Mouse (Mus musculus) hindbrain, embryonic 15.5 days (tissue): ENCODE results near the gene Ovgp1. TPM values are rescaled to one million over a fixed set of nuclear protein-coding genes. Genes with fewer than 3 reads are reported as not detected.
A peak's percentile ranks its signal among the peaks of the same experiment; 100 is the strongest.
"Not testable (repeated sequence)": the region's sequence is repeated elsewhere in the genome, so short reads cannot be mapped to it uniquely, and the experiment has no call there.

ENCODE experiments used
- ATAC-seq: fragments of 200-750 bp; cut with Nextera tagmentation; 2 replicates; pipeline ENCODE4 v1.8.0; 2017; ENCODE audit warnings: low read depth, moderate number of reproducible peaks, moderate TSS enrichment; ENCODE audit not compliant: low FRiP score
- H3K27ac ChIP-seq: fragments of 300-500 bp; sonication (generic); replicated peaks from 2 replicates; pipeline ENCODE4 v1.5.1; 2015; ENCODE audit warnings: mild to moderate bottlenecking, inconsistent platforms
- H3K27me3 ChIP-seq: fragments of 300-500 bp; sonication (generic); 2 replicates; pipeline ENCODE4 v1.6.1; 2015; ENCODE audit warnings: control low read depth, inconsistent platforms
- H3K36me3 ChIP-seq: fragments of 300-500 bp; sonication (generic); 2 replicates; pipeline ENCODE4 v1.6.1; 2015; ENCODE audit warnings: control low read depth, inconsistent platforms
- H3K4me1 ChIP-seq: fragments of 300-500 bp; sonication (generic); replicated peaks from 2 replicates; pipeline ENCODE4 v1.6.1; 2015; ENCODE audit warnings: control low read depth, inconsistent platforms
- H3K4me2 ChIP-seq: fragments of 300-500 bp; sonication (generic); 2 replicates; pipeline ENCODE4 v1.6.1; 2015; ENCODE audit warnings: moderate library complexity, mild to moderate bottlenecking, inconsistent platforms
- H3K4me3 ChIP-seq: fragments of 300-500 bp; sonication (generic); 2 replicates; pipeline ENCODE4 v1.5.1; 2015; ENCODE audit warnings: mild to moderate bottlenecking, inconsistent platforms
- H3K9ac ChIP-seq: fragments of 300-500 bp; sonication (generic); 2 replicates; pipeline ENCODE4 v1.6.1; 2015; ENCODE audit warnings: inconsistent platforms
- H3K9me3 ChIP-seq: fragments of 300-500 bp; sonication (generic); 2 replicates; pipeline ENCODE4 v1.6.1; 2016; ENCODE audit warnings: control low read depth, inconsistent platforms
- WGBS: fragments of 180-500 bp; shearing (Covaris S2); methylation state at CpG from one replicate; pipeline ENCODE4 v1.1.7; 2015; 5-methylcytosine and 5-hydroxymethylcytosine counted together
- polyA plus RNA-seq: library from polyadenylated mRNA; unstranded; fragments of >200 nt; fragmentation: Nextera tagmentation; extraction: Ambion mirVana; gene quantifications from 2 replicates; pipeline ENCODE4 v1.2.1, GENCODE M21; 2015

Ovgp1 gene
- polyA plus RNA-seq, 1 experiment from 2014 or later = 4.2 TPM

GRCm38 (mm10) chr3:105957235-105957634 is 16.3 kb upstream of the Ovgp1 start:
- Histone ChIP-seq H3K4me1 (peaks cover 39% of the 10 kb centered on the region), H3K27me3 (no peaks in the 10 kb centered on the region), H3K4me2 (peak overlapping the region; percentile 63), H3K4me3 (no peak overlapping the region), H3K9me3 (no peaks in the 10 kb centered on the region), H3K36me3 (peaks cover 37% of the 10 kb centered on the region), H3K27ac (no peak overlapping the region), H3K9ac (peak overlapping the region; percentile 16; the same call in 1 of the 2 replicates)
- no peak for ATAC-seq
- WGBS = 96% methylated on average over 1 of the region's 1 CpGs

DNA sequence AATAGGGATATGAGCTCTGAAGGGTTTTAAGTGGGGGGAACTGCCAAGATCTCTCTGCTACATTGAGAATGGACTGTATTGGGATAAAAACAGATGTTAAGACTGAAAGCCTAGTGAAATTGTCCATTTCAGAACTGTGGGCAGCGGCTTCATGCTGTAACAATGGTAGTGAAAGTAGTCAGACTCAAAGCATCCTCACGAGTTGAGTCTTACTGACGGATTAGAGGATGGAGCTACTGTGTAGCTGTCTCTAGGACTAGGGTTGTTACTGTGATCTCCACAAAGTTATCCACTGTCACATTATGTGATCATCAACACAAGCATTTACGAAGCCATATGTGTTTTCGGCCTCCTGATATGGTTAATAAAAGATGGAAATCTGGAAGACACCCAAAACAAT is 15.3 kb upstream of the Ovgp1 start:
- Histone ChIP-seq H3K4me3 (peak overlapping the region; percentile 89), H3K4me2 (peak overlapping the region; percentile 63), H3K4me1 (peaks cover 39% of the 10 kb centered on the region), H3K9me3 (no peaks in the 10 kb centered on the region), H3K9ac (peak overlapping the region; percentile 95), H3K27me3 (no peaks in the 10 kb centered on the region), H3K36me3 (peaks cover 37% of the 10 kb centered on the region), H3K27ac (peak overlapping the region; percentile 95)
- 44% methylated on average over 5 of the region's 5 CpGs for WGBS
- no peak for ATAC-seq

GRCm38 (mm10) chr3:105958974-105959580 is 14.4 kb upstream of the Ovgp1 start, which contains the start of gene Wdr77:
Wdr77 (plus strand) TSS chr3:105959369.
- 1% methylated on average over 51 of the region's 52 CpGs for WGBS
- H3K4me3 ChIP-seq = peak within 1 kb of the TSS; percentile 89
- H3K36me3 ChIP-seq = peaks cover 40% of the 10 kb centered on the region
- peak within 1 kb of the TSS; percentile 95 for H3K9ac ChIP-seq
- peak within 1 kb of the TSS; percentile 94 for H3K4me2 ChIP-seq
- peak; percentile 97 for ATAC-seq
- H3K4me1 ChIP-seq = peaks cover 39% of the 10 kb centered on the region
- no peaks in the 10 kb centered on the region for H3K27me3 ChIP-seq
- no peaks in the 10 kb centered on the region for H3K9me3 ChIP-seq
- peak within 1 kb of the TSS; percentile 95 for H3K27ac ChIP-seq

DNA sequence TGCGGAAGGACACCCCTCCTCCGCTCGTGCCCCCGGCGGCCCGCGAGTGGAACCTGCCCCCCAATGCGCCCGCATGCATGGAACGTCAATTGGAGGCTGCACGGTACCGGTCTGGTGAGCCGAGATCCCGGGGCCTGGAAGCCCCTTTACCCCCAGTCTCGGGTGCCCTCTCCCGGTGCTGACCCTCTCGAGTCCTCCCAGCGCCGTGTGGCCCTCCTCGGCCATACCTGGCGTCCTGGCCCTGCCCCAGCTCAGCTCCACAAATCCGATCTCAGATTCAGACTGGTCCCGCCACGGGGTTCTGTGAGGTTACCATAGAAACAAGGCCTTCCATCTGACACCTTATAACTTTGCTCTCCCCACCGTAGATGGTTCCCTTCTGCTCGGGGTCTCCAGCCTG is 13.9 kb upstream of the Ovgp1 start:
- no peaks in the 10 kb centered on the region for H3K27me3 ChIP-seq
- peak overlapping the region; percentile 89 for H3K4me3 ChIP-seq
- no peaks in the 10 kb centered on the region for H3K9me3 ChIP-seq
- peaks cover 39% of the 10 kb centered on the region for H3K4me1 ChIP-seq
- peaks cover 42% of the 10 kb centered on the region for H3K36me3 ChIP-seq
- ATAC-seq = peak; percentile 78
- 1% methylated on average over 26 of the region's 26 CpGs for WGBS
- H3K9ac ChIP-seq = peak overlapping the region; percentile 95
- H3K27ac ChIP-seq = peak overlapping the region; percentile 95
- peak overlapping the region; percentile 94 for H3K4me2 ChIP-seq

GRCm38 (mm10) chr3:105959999-105960398 is 13.5 kb upstream of the Ovgp1 start, which contains the start of gene Atp5f1:
Atp5f1 (minus strand) TSS chr3:105960099.
- Histone ChIP-seq H3K36me3 (peaks cover 43% of the 10 kb centered on the region), H3K9ac (peak within 1 kb of the TSS; percentile 95), H3K4me2 (peak within 1 kb of the TSS; percentile 94), H3K9me3 (no peaks in the 10 kb centered on the region), H3K4me3 (peak within 1 kb of the TSS; percentile 89), H3K27ac (peak within 1 kb of the TSS; percentile 95), H3K27me3 (no peaks in the 10 kb centered on the region), H3K4me1 (peaks cover 39% of the 10 kb centered on the region)
- ATAC-seq = no peak
- WGBS = 4% methylated on average over 6 of the region's 6 CpGs

DNA sequence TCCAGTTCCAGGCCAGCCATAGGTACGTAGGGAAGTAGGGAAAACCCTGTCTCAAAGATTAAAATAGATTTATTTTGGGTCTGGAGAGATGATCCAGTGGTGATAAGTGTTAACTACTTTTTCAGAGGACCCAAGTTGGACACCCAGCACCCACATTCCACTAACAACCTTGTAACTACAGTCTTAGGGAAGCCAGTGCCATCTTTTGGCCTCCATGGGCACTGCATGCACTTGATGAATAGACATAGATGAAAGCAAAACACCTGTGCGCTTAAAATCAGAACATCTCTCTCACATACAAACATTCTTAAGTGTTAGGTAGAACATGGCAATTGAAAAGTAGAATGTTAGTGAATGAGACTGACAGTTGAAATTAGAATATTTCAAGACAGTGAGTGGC is 12.8 kb upstream of the Ovgp1 start:
- peak overlapping the region; percentile 89 for H3K4me3 ChIP-seq
- peaks cover 39% of the 10 kb centered on the region for H3K4me1 ChIP-seq
- peaks cover 47% of the 10 kb centered on the region for H3K36me3 ChIP-seq
- H3K27ac ChIP-seq = no peak overlapping the region
- H3K9ac ChIP-seq = no peak overlapping the region
- WGBS = 96% methylated on average over 2 of the region's 2 CpGs
- no peaks in the 10 kb centered on the region for H3K9me3 ChIP-seq
- H3K27me3 ChIP-seq = no peaks in the 10 kb centered on the region
- peak overlapping the region; percentile 94 for H3K4me2 ChIP-seq
- ATAC-seq = no peak

DNA sequence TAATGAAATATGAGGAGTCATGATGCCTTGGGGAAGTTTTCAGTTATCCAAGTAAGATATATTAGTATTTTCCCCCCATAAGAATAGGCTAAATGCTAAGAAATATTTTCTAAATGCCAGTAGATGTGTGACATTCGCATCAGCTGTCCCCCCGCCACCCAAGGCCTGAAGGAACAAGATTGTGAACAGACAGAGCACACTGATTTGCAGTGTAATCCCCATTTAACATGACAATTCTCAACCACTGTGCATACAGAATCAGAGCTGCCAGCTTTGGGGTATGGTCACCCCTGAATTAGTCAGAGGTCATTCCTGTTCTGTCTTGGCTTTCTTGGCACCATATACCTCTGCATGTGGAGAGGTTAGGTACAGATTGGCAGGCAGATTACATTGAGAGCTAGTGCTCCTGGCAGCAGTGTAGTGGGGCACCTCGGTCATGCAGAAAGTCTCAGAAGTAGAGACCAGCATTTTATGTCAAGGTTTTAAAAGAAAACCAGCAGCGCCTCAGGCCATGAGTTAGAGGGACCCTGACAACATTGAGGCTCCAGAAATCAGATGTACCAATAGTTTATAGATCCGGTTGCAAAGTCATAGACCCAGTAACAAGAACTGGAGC is 1.6 kb upstream of the Ovgp1 start:
- WGBS = 87% methylated on average over 5 of the region's 5 CpGs
- Histone ChIP-seq H3K27me3 (no peaks in the 10 kb centered on the region), H3K27ac (no peak overlapping the region), H3K4me2 (no peak overlapping the region), H3K4me3 (no peak overlapping the region), H3K9ac (no peak overlapping the region), H3K9me3 (no peaks in the 10 kb centered on the region), H3K36me3 (peaks cover 34% of the 10 kb centered on the region), H3K4me1 (no peaks in the 10 kb centered on the region)
- ATAC-seq = no peak; the same call in 1 of the 2 replicates

DNA sequence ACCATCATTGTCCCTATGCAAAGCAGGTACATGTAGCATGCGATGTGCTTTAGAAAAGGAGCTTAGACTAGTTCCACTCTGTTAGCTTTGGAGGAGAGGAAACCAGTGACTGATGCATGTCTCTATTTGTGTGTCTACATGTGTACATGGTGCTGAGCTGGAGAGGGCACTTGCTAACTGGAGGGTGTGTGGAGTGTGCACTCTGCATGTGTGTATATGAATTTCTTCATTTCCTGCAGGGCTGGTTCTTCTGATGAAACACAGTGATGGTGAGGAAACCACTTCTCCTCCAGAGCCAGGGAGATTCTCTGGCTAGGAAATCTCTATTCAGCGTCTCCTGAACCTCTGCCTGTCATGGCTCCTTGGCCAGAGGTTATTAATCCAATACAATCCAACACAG is 663 bp downstream of the Ovgp1 start:
- H3K9ac ChIP-seq = no peak overlapping the region
- H3K9me3 ChIP-seq = no peaks in the 10 kb centered on the region
- no peak overlapping the region for H3K27ac ChIP-seq
- H3K27me3 ChIP-seq = no peaks in the 10 kb centered on the region
- WGBS = 86% methylated on average over 2 of the region's 2 CpGs
- no peaks in the 10 kb centered on the region for H3K4me1 ChIP-seq
- no peak for ATAC-seq
- H3K4me2 ChIP-seq = no peak overlapping the region
- peaks cover 13% of the 10 kb centered on the region for H3K36me3 ChIP-seq
- no peak overlapping the region for H3K4me3 ChIP-seq

DNA sequence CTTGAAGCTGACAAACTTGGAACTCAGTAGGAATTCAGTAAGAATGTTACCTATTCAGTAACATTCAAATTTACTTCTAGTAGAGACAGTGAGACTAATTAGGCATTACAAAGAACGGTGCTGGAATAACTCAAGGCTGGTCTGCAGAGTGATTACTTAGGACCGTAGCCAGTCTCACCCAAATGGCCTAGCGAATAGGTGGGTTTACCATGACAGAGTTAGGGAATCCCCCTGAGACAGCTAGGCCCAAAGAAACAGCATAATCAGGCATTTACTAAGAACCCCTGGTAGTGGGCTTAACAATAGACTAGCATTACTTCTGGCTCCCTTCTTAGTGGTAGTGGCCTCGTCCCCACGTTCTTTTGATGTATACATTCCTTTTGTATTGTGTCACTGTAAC is 16.1 kb downstream of the Ovgp1 start:
- H3K9me3 ChIP-seq, H3K9ac ChIP-seq, H3K4me3 ChIP-seq, ATAC-seq, H3K36me3 ChIP-seq, H3K4me1 ChIP-seq, H3K4me2 ChIP-seq, H3K27me3 ChIP-seq, H3K27ac ChIP-seq: not testable (repeated sequence)
- WGBS = 36% methylated on average over 5 of the region's 5 CpGs

DNA sequence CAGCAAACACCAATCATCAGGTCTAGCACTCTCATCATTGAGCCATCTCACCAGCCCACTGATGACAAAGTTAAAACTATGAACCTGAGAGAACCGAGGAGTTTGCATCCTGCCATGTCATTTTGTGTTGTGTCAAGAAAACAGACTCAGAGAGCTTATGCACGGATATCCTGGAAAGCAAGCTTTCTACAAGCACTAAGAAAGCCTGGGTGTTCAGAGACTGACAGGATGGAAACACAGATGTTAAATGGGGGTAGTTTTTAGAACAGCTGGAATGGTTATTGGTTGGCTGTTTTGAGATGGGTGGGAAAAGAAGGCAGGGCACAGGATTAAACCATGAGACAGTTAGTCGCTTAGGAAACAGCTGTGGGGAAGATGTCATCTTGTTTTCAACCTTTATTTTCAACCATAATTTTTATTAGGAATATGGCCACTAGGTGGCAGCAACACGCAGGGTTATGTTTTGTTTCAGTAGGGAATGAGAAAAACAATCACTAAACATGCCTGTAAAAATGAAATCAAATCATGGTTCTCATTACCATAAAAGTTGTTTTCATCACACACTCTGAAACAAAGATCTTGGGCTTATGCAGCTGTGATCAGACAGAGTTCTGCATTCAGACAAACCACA is 18.3 kb downstream of the Ovgp1 start:
- no peaks in the 10 kb centered on the region for H3K27me3 ChIP-seq
- no peak overlapping the region for H3K9ac ChIP-seq
- H3K4me2 ChIP-seq = no peak overlapping the region
- no peak overlapping the region for H3K27ac ChIP-seq
- H3K36me3 ChIP-seq = no peaks in the 10 kb centered on the region
- WGBS = 30% methylated on average over 4 of the region's 4 CpGs
- ATAC-seq = no peak; the same call in 1 of the 2 replicates
- no peaks in the 10 kb centered on the region for H3K9me3 ChIP-seq
- no peak overlapping the region for H3K4me3 ChIP-seq
- no peaks in the 10 kb centered on the region for H3K4me1 ChIP-seq

DNA sequence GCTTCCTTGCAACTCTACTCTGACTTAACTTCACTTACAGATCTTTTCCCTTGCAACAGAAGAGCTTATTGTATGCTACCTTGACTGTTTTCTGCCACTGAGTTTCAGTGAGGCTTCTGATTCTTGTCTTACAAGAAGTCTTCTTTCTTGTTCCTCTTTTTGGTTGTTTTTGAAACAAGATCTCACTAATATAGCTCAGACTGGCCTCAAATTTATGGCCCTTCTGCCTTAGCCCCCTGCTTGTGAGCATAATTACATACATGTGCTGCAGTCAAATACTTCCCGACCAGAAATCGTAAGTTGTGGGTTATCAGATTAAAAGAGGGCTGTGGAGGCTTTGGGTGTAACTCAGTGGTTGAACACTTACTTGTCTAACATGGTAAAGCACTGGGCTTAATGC is 21.2 kb downstream of the Ovgp1 start:
- ATAC-seq = no peak
- no peak overlapping the region for H3K4me2 ChIP-seq
- H3K9ac ChIP-seq = no peak overlapping the region
- no peaks in the 10 kb centered on the region for H3K4me1 ChIP-seq
- no peak overlapping the region for H3K4me3 ChIP-seq
- WGBS = 80% methylated on average over 2 of the region's 2 CpGs
- H3K9me3 ChIP-seq = no peaks in the 10 kb centered on the region
- H3K27ac ChIP-seq = no peak overlapping the region
- no peaks in the 10 kb centered on the region for H3K36me3 ChIP-seq
- no peaks in the 10 kb centered on the region for H3K27me3 ChIP-seq

GRCm38 (mm10) chr3:106000707-106001375 is 27.3 kb downstream of the Ovgp1 start:
- no peak for ATAC-seq
- Histone ChIP-seq H3K27me3 (no peaks in the 10 kb centered on the region), H3K4me2 (peak overlapping the region; percentile 60), H3K27ac (no peak overlapping the region), H3K4me1 (peaks cover 9% of the 10 kb centered on the region), H3K4me3 (peak overlapping the region; percentile 35), H3K9ac (no peak overlapping the region; the same call in 1 of the 2 replicates), H3K9me3 (no peaks in the 10 kb centered on the region), H3K36me3 (no peaks in the 10 kb centered on the region)
- WGBS = 23% methylated on average over 11 of the region's 11 CpGs
